Mouse (Mus musculus) thymus, adult 2 months (tissue): Measurements from ENCODE around the gene Nek8.

ENCODE experiments used
- CTCF ChIP-seq: fragments of 200-500 bp; IDR thresholded peaks from 2 replicates; pipeline ENCODE4 v1.5.1; 2012; ENCODE audit warnings: mild to moderate bottlenecking, control low read depth, low read length, moderate library complexity, borderline replicate concordance; ENCODE audit not compliant: control insufficient read depth, poor library complexity, insufficient read depth; ENCODE audit errors: extremely low read depth
- POLR2A ChIP-seq: fragments of 200-500 bp; IDR thresholded peaks from 2 replicates; pipeline ENCODE4 v1.6.1; 2012; ENCODE audit warnings: mild to moderate bottlenecking, low read length, control low read depth, moderate library complexity; ENCODE audit not compliant: control insufficient read depth, poor library complexity, insufficient read depth; ENCODE audit errors: extremely low read depth

GRCm38 (mm10) chr11:78166640-78167039 is 9.8 kb downstream of the Nek8 start:
- no peak for TF ChIP-seq POLR2A
- TF ChIP-seq CTCF = no peak
